Mouse (Mus musculus) small intestine, adult 2 months (tissue): ENCODE data around the gene Fezf1.

ENCODE experiments used
- CTCF ChIP-seq: fragments of 200-500 bp; IDR thresholded peaks from 2 replicates; pipeline ENCODE4 v1.5.1; 2012; ENCODE audit warnings: low read depth, mild to moderate bottlenecking, control low read depth, inconsistent platforms, low read length, moderate library complexity, mixed read lengths; ENCODE audit not compliant: insufficient replicate concordance, insufficient read length; ENCODE audit errors: extremely low read depth
- POLR2A ChIP-seq: fragments of 200-500 bp; IDR thresholded peaks from 2 replicates; pipeline ENCODE4 v1.6.1; 2012; ENCODE audit warnings: low read depth, mild to moderate bottlenecking, control low read depth, inconsistent platforms, low read length, moderate library complexity

DNA sequence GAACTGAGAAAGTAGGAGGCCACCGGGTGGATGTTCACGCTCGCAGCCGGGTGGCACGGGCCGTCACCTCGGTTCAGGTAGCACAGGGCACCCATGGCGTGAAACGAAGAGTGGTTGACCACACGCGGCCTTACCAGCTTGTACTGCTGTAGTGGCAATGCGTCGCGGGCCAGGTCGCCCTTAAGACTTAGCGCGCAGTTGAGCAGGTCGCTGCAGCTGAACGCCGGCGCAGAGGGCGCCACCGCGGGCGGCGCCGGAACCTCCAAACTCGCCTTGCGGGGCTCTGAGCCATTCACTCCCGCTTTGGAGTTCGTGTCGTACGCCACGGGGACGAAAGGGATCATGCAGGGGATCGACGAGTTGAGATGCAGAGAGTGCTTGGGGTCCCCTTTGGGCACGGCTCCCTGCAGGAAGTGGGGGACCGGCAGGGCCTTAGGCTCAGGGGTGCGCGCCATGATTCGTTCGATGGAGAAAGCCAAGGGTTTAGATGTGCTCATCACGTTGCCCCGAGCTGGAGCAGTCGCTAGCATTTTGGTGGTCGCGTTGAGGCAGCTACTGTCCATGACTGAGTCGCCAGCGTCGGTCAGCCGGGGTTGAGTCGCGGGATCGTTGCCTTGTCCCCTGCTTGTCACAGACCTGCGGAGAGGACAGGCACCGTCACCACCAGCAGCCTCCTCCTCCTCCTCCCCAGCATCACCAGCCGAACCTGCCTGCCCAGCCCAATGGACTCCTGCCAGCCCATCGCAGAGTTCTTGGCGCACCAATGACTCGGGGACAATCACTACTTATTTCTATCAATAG is 450 bp downstream of the Fezf1 start:
- no peak for TF ChIP-seq POLR2A
- no peak for TF ChIP-seq CTCF
